Mouse (Mus musculus): ENCODE data around the gene Lrrfip1. TPM values are rescaled to one million over a fixed set of nuclear protein-coding genes. Genes with fewer than 3 reads are reported as not detected.
A peak's percentile ranks its signal among the peaks of the same experiment; 100 is the strongest.

Lrrfip1 gene
- polyA plus RNA-seq, 1 experiment from 2014 or later = 151 TPM

- peaks cover 57% of the 10 kb centered on the region for H3K4me1 ChIP-seq (replicated peaks)
- peak; percentile 36; the same call in 1 of the 2 replicates for ATAC-seq (ENCODE audit: insufficient number of reproducible peaks, low FRiP score)
- peak overlapping the region; percentile 82 for H3K4me3 ChIP-seq
- H3K36me3 ChIP-seq = 0 out of 2 replicates have a peak, but pooled peaks cover 3% of the 10 kb centered on the region
- H3K9me3 ChIP-seq (replicated peaks) = peaks cover 6% of the 10 kb centered on the region
- H3K4me2 ChIP-seq = peak overlapping the region; percentile 75
- 1% methylated on average over 41 of the region's 41 CpGs for WGBS
- peak overlapping the region; percentile 98 for H3K9ac ChIP-seq
- peak overlapping the region; percentile 98 for H3K27ac ChIP-seq (ENCODE audit: poor library complexity, severe bottlenecking)
- no peaks in the 10 kb centered on the region for H3K27me3 ChIP-seq (replicated peaks)
These were observed 514 bp downstream of the Lrrfip1 start for GRCm38 (mm10) chr1:90998891-90999611.

- Histone ChIP-seq H3K36me3 (0 out of 2 replicates have a peak, but pooled peaks cover 3% of the 10 kb centered on the region), H3K4me1 (replicated peaks) (peaks cover 63% of the 10 kb centered on the region), H3K27ac (ENCODE audit: poor library complexity, severe bottlenecking) (peak overlapping the region; percentile 98), H3K27me3 (replicated peaks) (no peaks in the 10 kb centered on the region), H3K9me3 (replicated peaks) (peaks cover 6% of the 10 kb centered on the region), H3K4me3 (peak overlapping the region; percentile 82), H3K4me2 (peak overlapping the region; percentile 75), H3K9ac (peak overlapping the region; percentile 98)
- WGBS = 35% methylated on average over 10 of the region's 10 CpGs
- ATAC-seq (ENCODE audit: insufficient number of reproducible peaks, low FRiP score) = peak; percentile 56
These were observed 1.5 kb downstream of the Lrrfip1 start for GRCm38 (mm10) chr1:90999911-91000601.

- 32% methylated on average over 3 of the region's 3 CpGs for WGBS
- H3K27ac ChIP-seq (ENCODE audit: poor library complexity, severe bottlenecking) = peak overlapping the region; percentile 98
- H3K4me2 ChIP-seq = peak overlapping the region; percentile 75
- peak overlapping the region; percentile 98 for H3K9ac ChIP-seq
- H3K4me3 ChIP-seq = peak overlapping the region; percentile 82
- ATAC-seq (ENCODE audit: insufficient number of reproducible peaks, low FRiP score) = no peak
- no peaks in the 10 kb centered on the region for H3K27me3 ChIP-seq (replicated peaks)
- H3K9me3 ChIP-seq (replicated peaks) = peaks cover under 1% of the 10 kb centered on the region; the same call in 1 of the 2 replicates
- peaks cover 65% of the 10 kb centered on the region for H3K4me1 ChIP-seq (replicated peaks)
- 0 out of 2 replicates have a peak, but pooled peaks cover under 1% of the 10 kb centered on the region for H3K36me3 ChIP-seq
These were observed 2.6 kb downstream of the Lrrfip1 start for GRCm38 (mm10) chr1:91001101-91001500.

GRCm38 (mm10) chr1:91001871-91002539 lies 3.5 kb downstream of the Lrrfip1 start:
- H3K4me1 ChIP-seq (replicated peaks) = peaks cover 71% of the 10 kb centered on the region
- peak overlapping the region; percentile 98 for H3K27ac ChIP-seq (ENCODE audit: poor library complexity, severe bottlenecking)
- ATAC-seq (ENCODE audit: insufficient number of reproducible peaks, low FRiP score) = no peak
- WGBS = 86% methylated on average over 3 of the region's 3 CpGs
- peak overlapping the region; percentile 75 for H3K4me2 ChIP-seq
- no peaks in the 10 kb centered on the region for H3K27me3 ChIP-seq (replicated peaks)
- H3K4me3 ChIP-seq = no peak overlapping the region
- H3K36me3 ChIP-seq = no peaks in the 10 kb centered on the region
- H3K9ac ChIP-seq = peak overlapping the region; percentile 98; the same call in 1 of the 2 replicates
- no peaks in the 10 kb centered on the region for H3K9me3 ChIP-seq (replicated peaks)

GRCm38 (mm10) chr1:91002641-91003040 lies 4.1 kb downstream of the Lrrfip1 start:
- no peaks in the 10 kb centered on the region for H3K36me3 ChIP-seq
- no peaks in the 10 kb centered on the region for H3K9me3 ChIP-seq (replicated peaks)
- H3K27ac ChIP-seq (ENCODE audit: poor library complexity, severe bottlenecking) = 0 out of 2 replicates have a peak overlapping the region, but pooled peaks have one; percentile 9
- ATAC-seq (ENCODE audit: insufficient number of reproducible peaks, low FRiP score) = no peak
- H3K4me3 ChIP-seq = no peak overlapping the region
- WGBS = 65% methylated on average over 3 of the region's 3 CpGs
- no peak overlapping the region for H3K9ac ChIP-seq
- H3K4me1 ChIP-seq (replicated peaks) = peaks cover 65% of the 10 kb centered on the region
- no peaks in the 10 kb centered on the region for H3K27me3 ChIP-seq (replicated peaks)
- peak overlapping the region; percentile 75; the same call in 1 of the 2 replicates for H3K4me2 ChIP-seq

GRCm38 (mm10) chr1:91003522-91004253 lies 5.2 kb downstream of the Lrrfip1 start:
- H3K9me3 ChIP-seq (replicated peaks) = no peaks in the 10 kb centered on the region
- peaks cover 68% of the 10 kb centered on the region for H3K4me1 ChIP-seq (replicated peaks)
- H3K4me3 ChIP-seq = no peak overlapping the region
- H3K4me2 ChIP-seq = no peak overlapping the region
- WGBS = 78% methylated on average over 8 of the region's 8 CpGs
- ATAC-seq (ENCODE audit: insufficient number of reproducible peaks, low FRiP score) = no peak
- H3K9ac ChIP-seq = no peak overlapping the region
- H3K27ac ChIP-seq (ENCODE audit: poor library complexity, severe bottlenecking) = no peak overlapping the region
- H3K27me3 ChIP-seq (replicated peaks) = no peaks in the 10 kb centered on the region
- H3K36me3 ChIP-seq = no peaks in the 10 kb centered on the region

- H3K9me3 ChIP-seq (replicated peaks) = no peaks in the 10 kb centered on the region
- no peaks in the 10 kb centered on the region for H3K36me3 ChIP-seq
- H3K9ac ChIP-seq = no peak overlapping the region
- no peak overlapping the region for H3K4me3 ChIP-seq
- H3K4me1 ChIP-seq (replicated peaks) = peaks cover 79% of the 10 kb centered on the region
- H3K4me2 ChIP-seq = no peak overlapping the region
- peak overlapping the region; percentile 21; the same call in 1 of the 2 replicates for H3K27ac ChIP-seq (ENCODE audit: poor library complexity, severe bottlenecking)
- 78% methylated on average over 5 of the region's 5 CpGs for WGBS
- ATAC-seq (ENCODE audit: insufficient number of reproducible peaks, low FRiP score) = no peak
- no peaks in the 10 kb centered on the region for H3K27me3 ChIP-seq (replicated peaks)
These were observed 7.5 kb downstream of the Lrrfip1 start for GRCm38 (mm10) chr1:91006037-91006436.

GRCm38 (mm10) chr1:91006708-91007107 lies 8.2 kb downstream of the Lrrfip1 start:
- no peaks in the 10 kb centered on the region for H3K9me3 ChIP-seq (replicated peaks)
- H3K27ac ChIP-seq (ENCODE audit: poor library complexity, severe bottlenecking) = no peak overlapping the region
- H3K4me3 ChIP-seq = no peak overlapping the region
- no peaks in the 10 kb centered on the region for H3K36me3 ChIP-seq
- no peak overlapping the region for H3K4me2 ChIP-seq
- peaks cover 79% of the 10 kb centered on the region for H3K4me1 ChIP-seq (replicated peaks)
- no peak for ATAC-seq (ENCODE audit: insufficient number of reproducible peaks, low FRiP score)
- 83% methylated on average over 9 of the region's 9 CpGs for WGBS
- H3K9ac ChIP-seq = no peak overlapping the region
- no peaks in the 10 kb centered on the region for H3K27me3 ChIP-seq (replicated peaks)

- H3K36me3 ChIP-seq = 0 out of 2 replicates have a peak, but pooled peaks cover 6% of the 10 kb centered on the region
- no peaks in the 10 kb centered on the region for H3K9me3 ChIP-seq (replicated peaks)
- no peaks in the 10 kb centered on the region for H3K27me3 ChIP-seq (replicated peaks)
- ATAC-seq (ENCODE audit: insufficient number of reproducible peaks, low FRiP score) = no peak
- H3K4me3 ChIP-seq = no peak overlapping the region
- H3K4me1 ChIP-seq (replicated peaks) = peaks cover 79% of the 10 kb centered on the region
- WGBS = 86% methylated on average over 14 of the region's 14 CpGs
- peak overlapping the region; percentile 63 for H3K27ac ChIP-seq (ENCODE audit: poor library complexity, severe bottlenecking)
- no peak overlapping the region; the same call in 1 of the 2 replicates for H3K4me2 ChIP-seq
- 0 out of 2 replicates have a peak overlapping the region, but pooled peaks have one; percentile 37 for H3K9ac ChIP-seq
These were observed 9.7 kb downstream of the Lrrfip1 start for GRCm38 (mm10) chr1:91008147-91008682.

GRCm38 (mm10) chr1:91008746-91009145 lies 10.2 kb downstream of the Lrrfip1 start:
- Histone ChIP-seq H3K9me3 (replicated peaks) (no peaks in the 10 kb centered on the region), H3K27me3 (replicated peaks) (no peaks in the 10 kb centered on the region), H3K4me2 (no peak overlapping the region), H3K36me3 (0 out of 2 replicates have a peak, but pooled peaks cover 6% of the 10 kb centered on the region), H3K9ac (no peak overlapping the region), H3K27ac (ENCODE audit: poor library complexity, severe bottlenecking) (peak overlapping the region; percentile 99), H3K4me3 (no peak overlapping the region), H3K4me1 (replicated peaks) (peaks cover 79% of the 10 kb centered on the region)
- ATAC-seq (ENCODE audit: insufficient number of reproducible peaks, low FRiP score) = no peak
- WGBS = 73% methylated on average over 9 of the region's 9 CpGs

Measured in heart, embryonic 12.5 days (tissue).